ENCODE assay signal across 23 mouse cellular contexts in genomic region chr1:177803511-177803910, GRCm38 (mm10). TPM values are rescaled to one million over a fixed set of nuclear protein-coding genes. Genes with fewer than 3 reads are reported as not detected.
A peak's percentile ranks its signal among the peaks of the same experiment; 100 is the strongest.
DNase-seq lines count a peak whose midpoint lies in the region; TF ChIP-seq lines count a peak whose summit lies in the region.
"Had no signal": no experiment of that assay in that cellular context is flagged by ENCODE, and none has a peak within 500 bp of the region (broad histone marks: within the 10 kb centered on the region; RNA-seq: fewer than 3 reads in every experiment).

No protein-coding gene starts in this region.

- 60% methylated on average over 2 of the region's 2 CpGs for WGBS in heart, embryonic 10.5 days

- no peaks in the 10 kb centered on the region for H3K4me1 ChIP-seq in heart, embryonic 10.5 days
- no peaks in the 10 kb centered on the region for H3K4me1 ChIP-seq in MEL (ENCODE audit: control insufficient read depth in 1 of 2, insufficient read depth in 2 of 2, low read length in 2 of 2)
- H3K4me1 ChIP-seq: embryonic facial prominence, embryonic 13.5 days; embryonic facial prominence, embryonic 15.5 days; forebrain, embryonic 10.5 days; forebrain, embryonic 12.5 days had no signal

- no peak overlapping the region for H3K9ac ChIP-seq in MEL (ENCODE audit: control insufficient read depth, low read depth, low read length, poor library complexity, severe bottlenecking)
- H3K9ac ChIP-seq: embryonic facial prominence, embryonic 13.5 days; embryonic facial prominence, embryonic 15.5 days; forebrain, embryonic 12.5 days had no signal

- no peaks in the 10 kb centered on the region for H3K9me3 ChIP-seq in heart, embryonic 10.5 days
- H3K9me3 ChIP-seq in MEL (replicated peaks; ENCODE audit: insufficient read depth, low read length), result no peaks in the 10 kb centered on the region
- H3K9me3 ChIP-seq: embryonic facial prominence, embryonic 13.5 days; embryonic facial prominence, embryonic 15.5 days; forebrain, embryonic 10.5 days; forebrain, embryonic 12.5 days; G1E had no signal

- H3K4me3 ChIP-seq in heart, embryonic 10.5 days, result no peak overlapping the region
- H3K4me3 ChIP-seq in MEL (ENCODE audit: control insufficient read depth in 1 of 2, insufficient read depth in 1 of 2, low read depth in 2 of 2, low read length in 2 of 2), result no peak overlapping the region
- H3K4me3 ChIP-seq: embryonic facial prominence, embryonic 13.5 days; embryonic facial prominence, embryonic 15.5 days; erythroblast, embryonic 14.5 days; forebrain, embryonic 10.5 days; forebrain, embryonic 12.5 days had no signal

- no peak for TF ChIP-seq RAD21 in MEL (IDR thresholded peaks at IDR 0.05; ENCODE audit: low read depth, low read length)

- TF ChIP-seq CTCF in MEL (IDR thresholded peaks at IDR 0.05 in 2 of 3, conservative IDR thresholded peaks at IDR 0.05 in 1 of 3; ENCODE audit: control insufficient read depth in 1 of 3, insufficient read depth in 1 of 3, low read depth in 2 of 3, low read length in 3 of 3, poor library complexity in 1 of 3, severe bottlenecking in 1 of 3), result no peak

- no peak for TF ChIP-seq POLR2A in MEL (IDR thresholded peaks at IDR 0.05; ENCODE audit: control insufficient read depth in 1 of 2, insufficient read depth in 1 of 2, low read depth in 1 of 2, low read length in 2 of 2, poor library complexity in 1 of 2)

- peak; percentile 19 for DNase-seq in adrenal gland, adult 8-10 months
- no peak for DNase-seq in adrenal gland, postnatal 10 days
- DNase-seq in heart, adult 11 months, result peak; percentile 21
- no peak for DNase-seq in heart, embryonic 10.5 days (ENCODE audit: low spot score)
- DNase-seq in 416B (ENCODE audit: low read depth), result peak; percentile 25
- DNase-seq in MEL (ENCODE audit: low read depth, low spot score), result no peak
- no peak for DNase-seq in urinary bladder, postnatal 14 days (ENCODE audit: low spot score)
- DNase-seq: adrenal gland, postnatal 36 days; B cell, adult 2 months; cerebellum, adult 11 months; cerebellum, adult 18-20 months; cerebellum, adult 8-10 months; cerebellum, adult 9-11 months; cerebellum, postnatal 14 days; cerebellum, postnatal 36 days; embryo, embryonic 11 days had no signal

- H3K27ac ChIP-seq in heart, embryonic 10.5 days, result no peak overlapping the region
- no peak overlapping the region for H3K27ac ChIP-seq in MEL (ENCODE audit: control insufficient read depth, low read depth, low read length)
- H3K27ac ChIP-seq: embryonic facial prominence, embryonic 13.5 days; embryonic facial prominence, embryonic 15.5 days; forebrain, embryonic 10.5 days; forebrain, embryonic 12.5 days had no signal

- H3K79me2 ChIP-seq in MEL (ENCODE audit: control insufficient read depth, insufficient read depth, low read length, poor library complexity), result no peaks in the 10 kb centered on the region

- no peaks in the 10 kb centered on the region for H3K27me3 ChIP-seq in heart, embryonic 10.5 days (ENCODE audit: insufficient read depth, poor library complexity, severe bottlenecking)
- no peaks in the 10 kb centered on the region for H3K27me3 ChIP-seq in MEL (ENCODE audit: control insufficient read depth in 1 of 2, insufficient read depth in 2 of 2, low read length in 2 of 2)
- H3K27me3 ChIP-seq: CH12.LX; embryonic facial prominence, embryonic 13.5 days; embryonic facial prominence, embryonic 15.5 days; forebrain, embryonic 12.5 days had no signal

- no peaks in the 10 kb centered on the region for H3K36me3 ChIP-seq in heart, embryonic 10.5 days
- H3K36me3 ChIP-seq in MEL (ENCODE audit: control insufficient read depth in 1 of 2, insufficient read depth in 2 of 2, low read length in 2 of 2), result no peaks in the 10 kb centered on the region
- H3K36me3 ChIP-seq: embryonic facial prominence, embryonic 13.5 days; embryonic facial prominence, embryonic 15.5 days; forebrain, embryonic 10.5 days; forebrain, embryonic 12.5 days; G1E had no signal

- TF ChIP-seq EP300 in MEL (IDR thresholded peaks at IDR 0.05; ENCODE audit: low read depth in 1 of 2, low read length in 2 of 2), result no peak

TF ChIP-seq in MEL, 35 proteins besides CTCF, POLR2A, EP300 and RAD21:
- TF ChIP-seq E2F4 (IDR thresholded peaks at IDR 0.05; ENCODE audit: borderline replicate concordance, low read depth, low read length), result no peak
- TF ChIP-seq GATA1 (IDR thresholded peaks at IDR 0.05; ENCODE audit: low read depth, low read length), result 0 out of 2 replicates have a peak, but pooled peaks have one; percentile 8
- TF ChIP-seq ZC3H11A (IDR thresholded peaks at IDR 0.05; ENCODE audit: low read depth, low read length), result no peak
- no peak for TF ChIP-seq ZKSCAN1 (IDR thresholded peaks at IDR 0.05; ENCODE audit: low read depth, low read length)

RNA-seq across cellular contexts. Expression of gene Adss, which starts 7.2 kb away (rescaled TPM):
- 10 to 100 TPM; 65.3 to 78.2 (median 73.4) TPM for total RNA-seq in adrenal gland, adult 8-10 months (2022)
- 10 to 100 TPM; 48.6 to 54.8 TPM for total RNA-seq in adrenal gland, postnatal 10 days (2021)
- 34.5 and 44.0 TPM in 2 replicates for polyA plus RNA-seq in heart, embryonic 10.5 days (2016; fragmentation: Nextera tagmentation; extraction: Ambion mirVana)
- total RNA-seq in MEL (2012; rRNA removed), result 55.7 and 59.0 TPM in 2 replicates
- polyA plus RNA-seq in MEL (2012; ENCODE audit: insufficient read depth in 1 of 2, insufficient read length in 2 of 2, low read depth in 1 of 2, low replicate concordance in 2 of 2, missing spikeins in 1 of 2), result 10 to 100 TPM in 1 of 2 experiments, not detected in 1; 62.6 TPM

Comparison
In these comparisons a context has a peak if more than half of its experiments do, and no peak if none do; other contexts are left out.
1. DNase-seq: peak in adrenal gland, adult 8-10 months (single experiment), heart, adult 11 months (single experiment) and 416B (single experiment); none in adrenal gland, postnatal 10 days (single experiment), heart, embryonic 10.5 days (single experiment), MEL (single experiment) and urinary bladder, postnatal 14 days (single experiment).